Mouse (Mus musculus) hindbrain, embryonic 11.5 days (tissue): Measurements from ENCODE around the gene Nsf. TPM values are rescaled to one million over a fixed set of nuclear protein-coding genes. Genes with fewer than 3 reads are reported as not detected.

Source experiments
- ATAC-seq: fragments of 200-750 bp; cut with Nextera tagmentation; 2 replicates; pipeline ENCODE4 v1.8.0; 2017; ENCODE audit warnings: mild to moderate bottlenecking, moderate TSS enrichment, moderate library complexity; ENCODE audit not compliant: low FRiP score
- DNase-seq: peaks from one replicate; pipeline ENCODE4 v3.0.0-alpha.2; 2015; ENCODE audit warnings: low spot score
- H3K27ac ChIP-seq: fragments of 300-500 bp; sonication (generic); 2 replicates; pipeline ENCODE4 v1.5.1; 2014; ENCODE audit warnings: mild to moderate bottlenecking, low read depth, low read length
- H3K27me3 ChIP-seq: fragments of 300-500 bp; sonication (generic); 2 replicates; pipeline ENCODE4 v1.6.1; 2014; ENCODE audit warnings: mild to moderate bottlenecking, low read length, moderate library complexity, mixed read lengths; ENCODE audit not compliant: control insufficient read depth, insufficient read depth
- H3K36me3 ChIP-seq: fragments of 300-500 bp; sonication (generic); 2 replicates; pipeline ENCODE4 v1.6.1; 2014; ENCODE audit warnings: mild to moderate bottlenecking, low read length, moderate library complexity, mixed read lengths; ENCODE audit not compliant: control insufficient read depth, insufficient read depth
- H3K4me1 ChIP-seq: fragments of 300-500 bp; sonication (generic); replicated peaks from 2 replicates; pipeline ENCODE4 v1.6.1; 2014; ENCODE audit warnings: low read length, mixed read lengths; ENCODE audit not compliant: control insufficient read depth, insufficient read depth
- H3K4me2 ChIP-seq: fragments of 300-500 bp; sonication (generic); replicated peaks from 2 replicates; pipeline ENCODE4 v1.6.1; 2014; ENCODE audit warnings: mild to moderate bottlenecking, low read depth, low read length
- H3K4me3 ChIP-seq: fragments of 300-500 bp; sonication (generic); 2 replicates; pipeline ENCODE4 v1.5.1; 2014; ENCODE audit warnings: low read depth, low read length
- H3K9ac ChIP-seq: fragments of 300-500 bp; sonication (generic); 2 replicates; pipeline ENCODE4 v1.6.1; 2014; ENCODE audit warnings: low read depth, low read length
- H3K9me3 ChIP-seq: fragments of 300-500 bp; sonication (generic); 2 replicates; pipeline ENCODE4 v1.6.1; 2016; ENCODE audit warnings: low read length; ENCODE audit not compliant: control insufficient read depth
- WGBS: fragments of 180-500 bp; shearing (Covaris S2); extraction: QIAGEN DNeasy Blood & Tissue Kit; methylation state at CpG from one replicate; pipeline ENCODE4 v1.1.7; 2014; 5-methylcytosine and 5-hydroxymethylcytosine counted together
- polyA plus RNA-seq: library from polyadenylated mRNA; unstranded; fragments of >200 nt; fragmentation: Nextera tagmentation; extraction: Ambion mirVana; gene quantifications from 2 replicates; pipeline ENCODE4 v1.2.1, GENCODE M21; 2014

The Nsf gene
- polyA plus RNA-seq, 1 experiment from 2014 or later, result 59.7 TPM

DNA sequence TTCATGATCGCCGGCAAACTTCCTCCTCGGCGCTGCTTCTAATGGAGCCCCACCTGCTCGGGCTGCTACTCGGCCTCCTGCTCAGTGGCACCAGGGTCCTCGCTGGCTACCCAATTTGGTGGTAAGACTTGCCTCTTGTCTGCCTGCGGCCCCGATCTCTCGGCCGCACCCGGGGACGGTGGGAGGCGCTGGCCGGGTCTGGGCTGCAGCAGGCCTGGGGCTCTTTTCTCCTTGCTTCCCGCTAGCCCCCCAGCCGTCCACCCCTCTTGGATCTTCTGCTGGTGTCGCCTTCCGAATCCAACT lies 179.7 kb downstream of the Nsf start:
- Histone ChIP-seq H3K27ac (no peak overlapping the region), H3K4me2 (peak overlapping the region; percentile 83), H3K36me3 (no peaks in the 10 kb centered on the region), H3K27me3 (peaks cover 71% of the 10 kb centered on the region), H3K9me3 (no peaks in the 10 kb centered on the region), H3K4me1 (peaks cover 17% of the 10 kb centered on the region), H3K9ac (peak overlapping the region; percentile 56), H3K4me3 (peak overlapping the region; percentile 48)
- 0% methylated on average over 19 of the region's 19 CpGs for WGBS
- peak; percentile 42; the same call in 1 of the 2 replicates for ATAC-seq
- DNase-seq, result no peak

DNA sequence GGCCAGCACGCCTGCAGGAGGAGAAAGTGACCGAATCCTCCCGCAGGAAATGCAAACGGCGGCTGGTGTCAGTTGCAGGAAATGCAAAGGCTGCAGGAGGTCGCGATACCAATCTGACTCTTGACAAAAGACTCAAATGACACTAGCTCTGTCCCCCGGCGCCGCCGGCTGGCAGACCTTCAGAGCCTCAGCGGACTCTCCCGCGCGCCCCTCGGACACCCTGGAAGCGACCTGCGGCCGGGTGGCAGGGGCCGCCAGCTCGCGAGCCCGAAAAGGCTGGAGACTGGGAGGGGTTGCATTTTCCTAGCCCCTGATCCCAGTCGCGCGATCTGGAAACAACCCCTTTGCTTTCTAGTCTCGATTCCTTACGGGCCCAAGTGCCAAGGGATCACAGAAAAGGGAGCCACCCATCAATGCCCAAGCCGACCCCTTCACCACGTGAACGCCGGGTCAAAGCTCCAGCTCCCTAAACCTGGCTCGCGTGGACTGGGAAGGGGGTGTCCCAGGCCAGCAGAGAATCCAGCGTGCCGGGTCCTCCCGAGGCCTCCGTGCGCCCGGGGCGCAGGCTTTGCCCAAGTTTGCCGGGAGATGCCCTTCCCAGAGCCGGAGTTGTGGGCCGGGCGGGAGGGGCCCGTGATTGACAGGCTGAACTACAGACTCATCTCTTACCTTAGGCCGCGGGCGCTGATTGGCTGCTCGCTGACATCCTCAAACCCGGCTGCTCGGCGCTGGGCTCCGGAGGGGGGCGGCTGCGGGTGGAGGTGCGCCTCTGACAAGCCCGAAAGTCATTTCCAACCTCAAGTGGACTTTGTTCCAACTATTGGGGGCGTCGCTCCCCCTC lies 180.2 kb downstream of the Nsf start, which contains the start of gene Wnt3:
Gene Wnt3 (plus strand): TSS at position 764 of the 841 bp plus-strand sequence.
- Histone ChIP-seq H3K4me1 (peaks cover 17% of the 10 kb centered on the region), H3K9me3 (no peaks in the 10 kb centered on the region), H3K4me2 (peak within 1 kb of the TSS; percentile 83), H3K36me3 (no peaks in the 10 kb centered on the region), H3K4me3 (peak within 1 kb of the TSS; percentile 48), H3K27ac (0 out of 2 replicates have a peak within 1 kb of the TSS, but pooled peaks have one; percentile 54), H3K27me3 (peaks cover 71% of the 10 kb centered on the region), H3K9ac (peak within 1 kb of the TSS; percentile 56)
- peak; percentile 71 for DNase-seq
- under 1% methylated on average over 60 of the region's 60 CpGs for whole genome bisulfite sequencing
- peak; percentile 82 for ATAC-seq

DNA sequence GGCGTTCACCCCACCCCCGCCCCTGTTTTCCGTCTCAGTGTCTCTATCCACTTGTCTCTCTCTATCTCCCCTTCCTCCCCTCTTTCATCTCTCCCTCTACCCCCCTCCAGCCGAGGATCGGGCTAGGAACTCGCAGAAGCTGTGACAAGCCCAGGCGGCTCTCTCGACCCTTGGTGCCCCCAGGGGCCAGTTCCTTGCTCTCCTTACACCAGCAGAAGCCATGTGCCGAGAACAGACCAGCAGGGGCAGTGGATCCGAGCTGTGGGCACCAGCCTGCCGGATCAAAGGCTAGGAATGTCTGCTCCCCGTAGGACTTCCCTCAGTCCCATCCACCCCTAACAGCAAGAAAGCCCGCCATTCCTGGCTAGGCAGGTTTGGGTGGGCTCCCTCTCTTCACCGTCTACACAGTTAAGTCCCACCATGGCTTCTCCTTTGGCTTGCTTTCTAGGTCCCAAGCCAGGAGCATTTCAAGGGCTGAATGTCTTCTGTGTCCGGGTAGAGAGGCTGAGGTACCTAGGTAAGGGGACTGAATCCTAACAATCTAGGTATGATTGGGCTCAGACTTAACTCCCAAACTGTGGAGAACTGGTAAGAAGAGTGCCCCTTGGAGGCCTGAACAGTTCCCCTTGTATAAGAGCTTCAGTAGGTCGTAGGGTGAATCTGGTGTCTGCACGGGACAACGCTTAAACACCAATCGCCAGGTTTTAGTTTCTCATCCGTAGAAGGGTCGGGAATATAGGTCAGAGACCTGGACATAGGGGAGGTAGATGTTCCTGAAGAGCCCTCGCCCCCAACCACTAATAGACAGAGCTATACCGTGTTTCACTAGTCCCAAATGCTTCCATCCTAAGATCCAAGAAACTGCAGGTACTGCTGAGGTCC lies 181.1 kb downstream of the Nsf start:
- peak overlapping the region; percentile 56; the same call in 1 of the 2 replicates for H3K9ac ChIP-seq
- WGBS, result 1% methylated on average over 23 of the region's 23 CpGs
- H3K4me2 ChIP-seq, result peak overlapping the region; percentile 83
- H3K9me3 ChIP-seq, result no peaks in the 10 kb centered on the region
- peak overlapping the region; percentile 48 for H3K4me3 ChIP-seq
- H3K36me3 ChIP-seq, result no peaks in the 10 kb centered on the region
- peaks cover 17% of the 10 kb centered on the region for H3K4me1 ChIP-seq
- H3K27me3 ChIP-seq, result peaks cover 71% of the 10 kb centered on the region
- no peak for ATAC-seq
- peak; percentile 50 for DNase-seq
- H3K27ac ChIP-seq, result 0 out of 2 replicates have a peak overlapping the region, but pooled peaks have one; percentile 54

Other genes starting within 250 kb of the Nsf start
- 0.36 and 0.39 TPM in 2 replicates for gene Wnt9b, start 204.2 kb downstream of the Nsf start, polyA plus RNA-seq
- 9.8 and 10.8 TPM in 2 replicates for gene Wnt3, start 179.9 kb downstream of the Nsf start, polyA plus RNA-seq
- gene Arf2, start 12.7 kb upstream of the Nsf start, polyA plus RNA-seq, result 143 and 145 TPM in 2 replicates
- 0.73 and 1.1 TPM in 2 replicates for gene Crhr1, start 178.8 kb upstream of the Nsf start, polyA plus RNA-seq
- not detected in 2 replicates for gene Sppl2c, start 232.3 kb upstream of the Nsf start, polyA plus RNA-seq